Mouse (Mus musculus) forebrain, embryonic 16.5 days (tissue): Measurements from ENCODE around the gene Mical2. TPM values are rescaled to one million over a fixed set of nuclear protein-coding genes. Genes with fewer than 3 reads are reported as not detected.

Experiments
- ATAC-seq: fragments of 200-750 bp; cut with Nextera tagmentation; 2 replicates; pipeline ENCODE4 v1.8.0; 2017; ENCODE audit warnings: mild to moderate bottlenecking, moderate library complexity
- H3K27ac ChIP-seq: fragments of 300-500 bp; sonication (generic); 2 replicates; pipeline ENCODE4 v1.5.1; 2014; ENCODE audit warnings: low read length, control low read depth
- H3K27me3 ChIP-seq: fragments of 300-500 bp; sonication (generic); replicated peaks from 2 replicates; pipeline ENCODE4 v1.6.1; 2014; ENCODE audit warnings: low read length; ENCODE audit not compliant: control insufficient read depth, insufficient read depth
- H3K36me3 ChIP-seq: fragments of 300-500 bp; sonication (generic); 2 replicates; pipeline ENCODE4 v1.6.1; 2014; ENCODE audit not compliant: control insufficient read depth, insufficient read depth
- H3K4me1 ChIP-seq: fragments of 300-500 bp; sonication (generic); replicated peaks from 2 replicates; pipeline ENCODE4 v1.6.1; 2014; ENCODE audit warnings: low read length; ENCODE audit not compliant: control insufficient read depth, insufficient read depth
- H3K4me2 ChIP-seq: fragments of 300-500 bp; sonication (generic); 2 replicates; pipeline ENCODE4 v1.6.1; 2014; ENCODE audit warnings: mild to moderate bottlenecking, low read length, control low read depth
- H3K4me3 ChIP-seq: fragments of 300-500 bp; sonication (generic); replicated peaks from 2 replicates; pipeline ENCODE4 v1.5.1; 2014; ENCODE audit warnings: mild to moderate bottlenecking, low read length, control low read depth
- H3K9ac ChIP-seq: fragments of 300-500 bp; sonication (generic); replicated peaks from 2 replicates; pipeline ENCODE4 v1.6.1; 2014; ENCODE audit warnings: low read depth, low read length, control low read depth
- H3K9me3 ChIP-seq: fragments of 300-500 bp; sonication (generic); 2 replicates; pipeline ENCODE4 v1.6.1; 2016; ENCODE audit warnings: low read length; ENCODE audit not compliant: control insufficient read depth
- WGBS: fragments of 180-500 bp; shearing (Covaris S2); extraction: QIAGEN DNeasy Blood & Tissue Kit; methylation state at CpG from one replicate; pipeline ENCODE4 v1.1.7; 2014; 5-methylcytosine and 5-hydroxymethylcytosine counted together
- polyA plus RNA-seq: library from polyadenylated mRNA; unstranded; fragments of >200 nt; fragmentation: Nextera tagmentation; extraction: Ambion mirVana; gene quantifications from 2 replicates; pipeline ENCODE4 v1.2.1, GENCODE M21; 2015

Gene Mical2
- polyA plus RNA-seq, 1 experiment from 2014 or later = 11.1 TPM

- Histone ChIP-seq H3K9me3 (no peaks in the 10 kb centered on the region), H3K4me2 (peak within 1 kb of the TSS; percentile 96), H3K4me1 (peaks cover 8% of the 10 kb centered on the region), H3K27ac (peak within 1 kb of the TSS; percentile 65), H3K9ac (peak within 1 kb of the TSS; percentile 80), H3K27me3 (no peaks in the 10 kb centered on the region), H3K4me3 (peak within 1 kb of the TSS; percentile 71), H3K36me3 (no peaks in the 10 kb centered on the region)
- peak; percentile 87 for ATAC-seq
- 3% methylated on average over 44 of the region's 49 CpGs for WGBS
Observed at GRCm38 (mm10) chr7:112427357-112428157, 201.9 kb downstream of the Mical2 start, which contains the start of gene Parva. Gene Parva (plus strand): TSS chr7:112427505.

DNA sequence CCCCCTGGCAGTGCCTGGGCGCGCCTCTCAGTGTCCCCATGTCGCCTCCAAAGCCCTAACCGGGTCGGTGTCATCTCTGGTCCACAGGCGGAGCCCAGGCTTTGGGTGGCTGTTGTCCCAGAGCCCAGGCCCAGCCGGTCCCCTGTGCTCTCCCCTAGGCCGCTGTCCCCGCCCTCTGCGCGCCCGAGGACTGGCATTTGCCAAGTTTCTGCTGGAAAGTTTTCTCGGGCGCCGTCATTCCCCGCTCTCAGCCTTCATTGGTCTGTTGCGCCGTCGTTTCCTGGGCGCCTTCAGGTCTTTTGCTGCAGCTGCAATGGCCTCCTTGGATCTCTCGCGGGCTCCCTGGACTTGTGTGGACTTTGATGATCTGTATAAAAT, 202.5 kb downstream of the Mical2 start:
- H3K4me3 ChIP-seq = peak overlapping the region; percentile 71
- peak overlapping the region; percentile 65 for H3K27ac ChIP-seq
- H3K4me1 ChIP-seq = peaks cover 8% of the 10 kb centered on the region
- H3K4me2 ChIP-seq = peak overlapping the region; percentile 96
- no peaks in the 10 kb centered on the region for H3K36me3 ChIP-seq
- peak; percentile 92 for ATAC-seq
- no peaks in the 10 kb centered on the region for H3K27me3 ChIP-seq
- peak overlapping the region; percentile 80 for H3K9ac ChIP-seq
- 0% methylated on average over 21 of the region's 22 CpGs for WGBS
- H3K9me3 ChIP-seq = no peaks in the 10 kb centered on the region

GRCm38 (mm10) chr7:112439846-112440245, 214.2 kb downstream of the Mical2 start:
- Histone ChIP-seq H3K36me3 (no peaks in the 10 kb centered on the region), H3K27ac (no peak overlapping the region), H3K9me3 (no peaks in the 10 kb centered on the region), H3K27me3 (no peaks in the 10 kb centered on the region), H3K4me1 (peaks cover 9% of the 10 kb centered on the region), H3K9ac (no peak overlapping the region), H3K4me3 (no peak overlapping the region), H3K4me2 (no peak overlapping the region)
- no peak for ATAC-seq
- 90% methylated on average over 3 of the region's 3 CpGs for WGBS

DNA sequence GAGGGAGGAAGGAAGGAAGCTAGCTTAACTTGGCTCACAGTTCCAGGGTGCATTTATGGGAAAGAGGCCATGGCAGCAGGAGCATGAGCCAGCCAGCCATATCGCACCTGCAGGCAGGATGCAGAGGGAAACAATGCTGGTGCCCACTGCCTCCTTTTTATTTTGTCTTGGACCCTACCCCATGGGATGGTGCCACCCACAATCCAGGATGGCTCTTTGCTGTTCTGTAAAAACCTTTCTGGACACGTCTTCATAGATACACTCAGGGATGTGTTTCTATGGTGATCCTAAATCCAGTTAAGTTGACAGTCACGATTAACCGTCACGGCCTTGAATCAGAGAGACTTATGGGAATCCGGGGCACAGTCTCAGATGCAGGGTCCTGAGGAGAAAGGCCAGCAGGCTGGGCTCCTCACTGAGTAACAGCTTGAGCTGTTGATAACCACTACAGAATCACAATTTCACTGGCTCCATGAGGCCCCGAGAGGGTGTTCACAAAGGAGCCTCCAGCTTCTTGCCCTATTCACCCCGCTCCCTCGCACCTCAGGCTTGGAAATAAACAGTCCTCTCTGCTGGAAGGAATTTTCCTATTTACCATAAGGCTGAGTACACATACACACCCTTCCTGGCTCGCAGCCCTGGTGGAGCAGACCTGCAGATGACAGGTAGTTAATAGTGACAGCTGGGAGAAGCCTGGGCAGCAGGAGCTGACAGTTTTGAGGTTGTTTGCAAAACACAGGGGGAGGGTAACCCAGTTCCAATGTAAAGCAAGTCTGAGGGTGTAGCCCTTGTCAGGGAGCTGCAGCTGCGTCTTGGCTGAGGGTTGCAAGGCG, 218.7 kb downstream of the Mical2 start:
- WGBS = 22% methylated on average over 12 of the region's 12 CpGs
- no peak overlapping the region for H3K4me3 ChIP-seq
- H3K4me1 ChIP-seq = peaks cover 14% of the 10 kb centered on the region
- H3K9ac ChIP-seq = no peak overlapping the region; the same call in 1 of the 2 replicates
- peak overlapping the region; percentile 19; the same call in 1 of the 2 replicates for H3K4me2 ChIP-seq
- H3K27ac ChIP-seq = peak overlapping the region; percentile 20; the same call in 1 of the 2 replicates
- H3K27me3 ChIP-seq = no peaks in the 10 kb centered on the region
- H3K9me3 ChIP-seq = peaks cover 2% of the 10 kb centered on the region; the same call in 1 of the 2 replicates
- no peaks in the 10 kb centered on the region for H3K36me3 ChIP-seq
- peak; percentile 91 for ATAC-seq

DNA sequence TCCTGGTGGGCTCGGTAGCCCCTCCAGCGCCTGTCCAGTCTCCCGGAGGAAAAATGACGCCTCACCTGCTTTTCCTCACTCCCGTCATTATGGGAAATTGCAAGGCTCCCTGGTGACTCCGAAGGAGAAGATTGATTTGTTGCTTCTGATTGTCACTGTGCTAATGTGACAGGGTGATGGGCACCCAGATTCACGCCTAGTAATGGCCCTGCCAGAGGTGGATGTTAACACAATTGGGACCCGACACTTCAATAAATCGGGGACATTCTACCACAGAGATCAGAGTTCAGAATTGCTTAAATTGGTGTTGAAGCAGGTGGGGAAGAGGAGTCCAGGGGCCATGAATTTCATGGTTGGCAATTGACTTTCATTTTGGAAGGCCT, 219.3 kb downstream of the Mical2 start:
- no peak overlapping the region; the same call in 1 of the 2 replicates for H3K9ac ChIP-seq
- no peaks in the 10 kb centered on the region for H3K27me3 ChIP-seq
- peak overlapping the region; percentile 19; the same call in 1 of the 2 replicates for H3K4me2 ChIP-seq
- no peak overlapping the region for H3K4me3 ChIP-seq
- no peaks in the 10 kb centered on the region for H3K36me3 ChIP-seq
- H3K4me1 ChIP-seq = peaks cover 14% of the 10 kb centered on the region
- H3K27ac ChIP-seq = peak overlapping the region; percentile 20; the same call in 1 of the 2 replicates
- 17% methylated on average over 9 of the region's 9 CpGs for WGBS
- peaks cover 2% of the 10 kb centered on the region; the same call in 1 of the 2 replicates for H3K9me3 ChIP-seq
- ATAC-seq = no peak

DNA sequence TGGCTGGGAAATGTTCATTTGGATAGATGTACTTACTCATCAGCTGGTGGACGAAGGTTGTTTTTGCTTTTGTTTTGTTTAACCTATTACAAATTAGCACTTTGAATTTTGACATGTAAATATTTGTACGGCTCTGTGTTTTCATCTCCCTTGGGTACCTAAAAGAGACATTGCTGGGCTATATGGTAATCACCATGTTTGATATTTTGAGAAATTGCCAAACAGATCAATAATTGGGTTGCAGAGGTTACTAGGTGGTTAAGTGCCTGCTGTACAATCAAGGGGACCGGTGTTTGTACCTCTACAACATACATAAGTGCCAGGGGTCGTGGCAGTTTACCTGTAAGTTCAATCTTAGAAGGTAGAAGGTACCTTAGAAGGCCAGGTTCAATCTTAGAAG, 220.8 kb downstream of the Mical2 start:
- no peak overlapping the region for H3K27ac ChIP-seq
- no peak overlapping the region for H3K4me3 ChIP-seq
- H3K9me3 ChIP-seq = peaks cover 2% of the 10 kb centered on the region; the same call in 1 of the 2 replicates
- no peak for ATAC-seq
- no peak overlapping the region for H3K9ac ChIP-seq
- peaks cover 14% of the 10 kb centered on the region for H3K4me1 ChIP-seq
- WGBS = 93% methylated on average over 4 of the region's 4 CpGs
- H3K36me3 ChIP-seq = no peaks in the 10 kb centered on the region
- H3K4me2 ChIP-seq = no peak overlapping the region
- H3K27me3 ChIP-seq = no peaks in the 10 kb centered on the region

DNA sequence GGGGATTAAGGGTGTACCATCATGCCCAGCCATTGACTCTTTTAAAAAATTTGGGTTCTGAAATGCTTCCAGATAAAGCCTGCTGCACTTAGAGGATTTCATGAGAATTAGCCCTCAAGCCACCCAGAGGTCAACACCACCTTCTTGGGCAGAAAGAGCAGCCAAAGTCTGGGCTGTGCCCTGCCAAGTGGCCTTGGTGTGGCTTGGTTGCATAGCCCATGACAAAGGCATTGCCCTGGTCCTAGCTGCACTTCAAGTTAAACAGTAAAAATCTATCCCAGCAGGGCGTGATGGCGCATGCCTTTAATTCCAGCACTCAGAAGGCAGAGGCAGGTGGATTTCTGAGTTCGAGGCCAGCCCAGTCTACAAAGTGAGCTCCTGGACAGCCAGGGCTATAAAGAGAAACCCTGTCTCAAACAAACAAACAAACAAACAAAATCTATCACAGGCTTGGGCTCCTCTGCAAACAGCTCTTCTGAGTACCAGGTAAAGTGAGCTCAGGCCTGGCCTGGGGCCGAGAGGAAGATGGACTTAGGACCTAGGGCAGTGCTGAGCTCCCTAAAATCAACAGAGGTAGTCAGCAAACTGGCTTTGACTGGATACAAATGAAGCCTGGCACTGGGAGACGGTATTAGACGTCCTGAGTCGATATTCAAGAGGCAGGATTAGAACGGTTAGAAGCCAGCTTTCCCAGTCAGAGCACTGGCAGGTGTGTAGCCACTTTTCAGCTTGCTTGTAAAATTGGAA, 224.5 kb downstream of the Mical2 start:
- H3K4me1 ChIP-seq = peaks cover 6% of the 10 kb centered on the region
- H3K9ac ChIP-seq = no peak overlapping the region
- no peak overlapping the region for H3K4me2 ChIP-seq
- no peak overlapping the region for H3K4me3 ChIP-seq
- H3K9me3 ChIP-seq = peaks cover 2% of the 10 kb centered on the region; the same call in 1 of the 2 replicates
- WGBS = 89% methylated on average over 8 of the region's 8 CpGs
- H3K27me3 ChIP-seq = no peaks in the 10 kb centered on the region
- no peaks in the 10 kb centered on the region for H3K36me3 ChIP-seq
- no peak overlapping the region for H3K27ac ChIP-seq
- no peak for ATAC-seq

DNA sequence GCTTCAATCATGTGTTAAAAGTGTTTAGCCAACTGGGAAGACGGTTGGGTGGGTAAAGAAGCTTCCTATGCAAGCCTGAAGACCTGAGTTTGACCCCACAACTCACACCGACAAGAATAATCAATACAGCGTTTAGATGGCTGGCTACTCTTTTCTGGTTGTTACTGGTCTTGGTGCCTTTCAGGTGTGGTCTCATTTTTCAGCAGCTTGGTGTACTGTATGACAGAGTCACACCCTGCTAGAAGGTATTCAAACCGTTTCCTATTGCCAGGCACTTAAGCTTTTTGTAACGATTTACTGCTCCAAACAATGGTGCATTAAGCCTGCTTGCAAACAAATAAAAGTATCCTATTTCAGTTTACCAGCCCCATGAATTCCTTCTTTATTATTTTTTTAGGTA, 226.8 kb downstream of the Mical2 start:
- Histone ChIP-seq H3K27ac (no peak overlapping the region), H3K9ac (no peak overlapping the region), H3K4me3 (no peak overlapping the region), H3K4me2 (no peak overlapping the region), H3K4me1 (peaks cover 4% of the 10 kb centered on the region; the same call in 1 of the 2 replicates), H3K36me3 (no peaks in the 10 kb centered on the region), H3K27me3 (no peaks in the 10 kb centered on the region), H3K9me3 (no peaks in the 10 kb centered on the region)
- ATAC-seq = no peak
- WGBS = 55% methylated on average over 5 of the region's 5 CpGs
